Mouse (Mus musculus): ENCODE measurements around the gene Tvp23a. TPM values are rescaled to one million over a fixed set of nuclear protein-coding genes. Genes with fewer than 3 reads are reported as not detected.

The Tvp23a gene
- polyA plus RNA-seq, 1 experiment from 2014 or later, result 14.3 TPM

DNA sequence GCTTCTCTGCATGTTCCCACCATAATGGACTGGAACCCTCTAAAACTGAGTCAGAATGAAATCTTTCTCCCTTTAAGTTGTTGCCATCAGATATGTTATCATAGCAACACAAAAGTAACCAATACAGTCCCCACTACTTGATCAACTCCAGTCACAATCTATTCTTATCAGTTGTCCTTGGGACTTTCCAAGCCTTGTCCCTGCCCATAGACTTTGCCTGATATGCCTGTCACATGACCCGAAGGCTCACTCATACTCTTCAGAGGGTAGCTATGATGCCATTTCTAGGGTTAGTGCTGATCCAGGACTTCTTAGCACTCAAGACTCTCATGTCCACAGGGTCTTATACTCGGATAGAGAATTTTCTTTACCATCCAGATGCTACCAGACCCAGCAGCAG is 13.0 kb upstream of the Tvp23a start:
- Histone ChIP-seq H3K27me3 (ENCODE audit: insufficient read depth, low read length) (no peaks in the 10 kb centered on the region), H3K4me3 (ENCODE audit: low read length) (no peak overlapping the region), H3K9ac (replicated peaks; ENCODE audit: low read length) (no peak overlapping the region), H3K4me1 (ENCODE audit: insufficient read depth, low read length) (peaks cover 5% of the 10 kb centered on the region), H3K27ac (ENCODE audit: low read length) (no peak overlapping the region), H3K36me3 (ENCODE audit: insufficient read depth, low read length) (no peaks in the 10 kb centered on the region), H3K9me3 (ENCODE audit: low read length) (no peaks in the 10 kb centered on the region), H3K4me2 (replicated peaks; ENCODE audit: low read depth, low read length) (no peak overlapping the region)
- whole genome bisulfite sequencing, result 74% methylated on average over 2 of the region's 2 CpGs
- ATAC-seq (ENCODE audit: low FRiP score, low TSS enrichment), result no peak

DNA sequence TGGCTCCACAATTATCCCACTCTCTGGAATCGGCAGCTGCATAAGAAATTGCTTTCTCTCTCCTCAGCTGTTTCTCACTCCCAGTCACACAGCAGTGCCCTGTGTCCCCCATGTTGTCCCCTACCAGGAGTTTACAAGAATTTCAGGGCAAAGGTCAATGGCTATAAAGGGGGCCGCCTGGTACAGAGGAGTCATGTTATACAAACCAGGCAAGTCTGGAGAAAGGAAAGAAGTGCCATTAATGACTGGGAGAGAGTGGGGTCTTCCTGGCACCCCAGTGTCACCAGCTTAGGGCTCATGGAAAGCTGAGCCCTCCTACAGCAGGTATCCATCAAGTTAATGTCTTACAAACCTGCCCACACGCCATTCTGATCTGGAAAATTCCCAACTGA is 7.4 kb upstream of the Tvp23a start:
- no peaks in the 10 kb centered on the region for H3K36me3 ChIP-seq (ENCODE audit: insufficient read depth, low read length)
- no peaks in the 10 kb centered on the region for H3K9me3 ChIP-seq (ENCODE audit: low read length)
- no peaks in the 10 kb centered on the region for H3K27me3 ChIP-seq (ENCODE audit: insufficient read depth, low read length)
- no peak overlapping the region for H3K4me3 ChIP-seq (ENCODE audit: low read length)
- no peak overlapping the region for H3K9ac ChIP-seq (replicated peaks; ENCODE audit: low read length)
- H3K27ac ChIP-seq (ENCODE audit: low read length), result no peak overlapping the region
- H3K4me2 ChIP-seq (replicated peaks; ENCODE audit: low read depth, low read length), result no peak overlapping the region
- peaks cover 22% of the 10 kb centered on the region for H3K4me1 ChIP-seq (ENCODE audit: insufficient read depth, low read length)
- peak; percentile 57 for ATAC-seq (ENCODE audit: low FRiP score, low TSS enrichment)
- 6% methylated on average over 3 of the region's 3 CpGs for WGBS

DNA sequence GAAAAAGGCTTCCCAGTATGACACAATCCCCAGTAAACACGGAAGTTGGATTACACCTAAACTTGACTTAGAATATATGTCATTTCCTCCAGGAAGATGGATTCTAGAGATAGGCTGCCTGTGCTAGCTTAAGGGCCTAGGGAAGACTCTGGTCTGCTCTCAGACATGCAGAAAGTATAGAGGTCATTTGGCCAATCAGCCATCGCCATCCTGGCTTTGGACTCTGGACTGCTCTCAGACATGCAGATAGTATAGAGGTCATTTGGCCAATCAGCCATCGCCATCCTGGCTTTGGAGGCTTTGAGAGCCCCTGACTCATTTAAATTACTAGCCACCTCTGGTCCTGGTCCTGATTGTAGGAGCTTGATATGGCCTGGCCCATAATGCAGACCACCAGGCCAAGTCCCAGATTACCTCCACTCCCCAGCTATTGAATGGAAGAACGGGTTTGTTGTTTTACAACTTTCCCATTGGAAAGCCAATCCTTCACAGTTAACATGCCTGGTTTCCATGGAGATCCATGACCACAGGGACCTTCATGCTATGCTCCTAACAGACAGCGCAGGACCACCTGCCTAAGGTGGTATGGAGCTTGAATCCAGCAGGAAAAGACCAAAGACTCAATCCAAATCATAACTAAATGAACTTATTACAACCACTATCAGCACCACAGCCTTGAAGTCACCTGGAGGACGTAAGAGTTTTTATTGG is 6.9 kb upstream of the Tvp23a start:
- Histone ChIP-seq H3K4me2 (replicated peaks; ENCODE audit: low read depth, low read length) (no peak overlapping the region), H3K36me3 (ENCODE audit: insufficient read depth, low read length) (no peaks in the 10 kb centered on the region), H3K9ac (replicated peaks; ENCODE audit: low read length) (no peak overlapping the region), H3K4me1 (ENCODE audit: insufficient read depth, low read length) (peaks cover 22% of the 10 kb centered on the region), H3K27ac (ENCODE audit: low read length) (no peak overlapping the region), H3K9me3 (ENCODE audit: low read length) (no peaks in the 10 kb centered on the region), H3K27me3 (ENCODE audit: insufficient read depth, low read length) (no peaks in the 10 kb centered on the region), H3K4me3 (ENCODE audit: low read length) (no peak overlapping the region)
- 50% methylated on average over 6 of the region's 6 CpGs for WGBS
- no peak for ATAC-seq (ENCODE audit: low FRiP score, low TSS enrichment)

DNA sequence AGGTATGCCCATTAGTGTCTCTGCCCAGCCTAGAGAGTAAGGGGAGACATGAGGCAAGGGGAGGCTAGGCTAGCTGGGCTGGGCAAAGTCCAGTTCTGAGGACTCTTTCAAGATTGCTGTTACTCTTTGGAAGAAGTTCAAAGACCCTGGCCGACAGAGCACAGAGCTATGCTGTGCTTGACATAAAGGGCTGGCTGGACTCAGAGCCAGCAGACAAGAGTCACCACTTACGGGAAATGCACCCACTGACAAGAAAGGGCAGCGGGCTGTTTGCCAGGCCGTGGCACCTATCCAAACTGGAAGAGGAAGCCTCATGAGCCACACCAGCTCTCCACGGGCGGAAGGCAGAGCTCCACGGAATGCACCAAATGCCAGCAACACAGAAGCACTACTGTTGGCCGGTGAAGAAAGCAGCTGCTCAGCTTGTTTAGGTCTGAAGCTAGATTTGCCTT is 5.3 kb upstream of the Tvp23a start:
- no peak overlapping the region for H3K4me2 ChIP-seq (replicated peaks; ENCODE audit: low read depth, low read length)
- WGBS, result 68% methylated on average over 8 of the region's 8 CpGs

DNA sequence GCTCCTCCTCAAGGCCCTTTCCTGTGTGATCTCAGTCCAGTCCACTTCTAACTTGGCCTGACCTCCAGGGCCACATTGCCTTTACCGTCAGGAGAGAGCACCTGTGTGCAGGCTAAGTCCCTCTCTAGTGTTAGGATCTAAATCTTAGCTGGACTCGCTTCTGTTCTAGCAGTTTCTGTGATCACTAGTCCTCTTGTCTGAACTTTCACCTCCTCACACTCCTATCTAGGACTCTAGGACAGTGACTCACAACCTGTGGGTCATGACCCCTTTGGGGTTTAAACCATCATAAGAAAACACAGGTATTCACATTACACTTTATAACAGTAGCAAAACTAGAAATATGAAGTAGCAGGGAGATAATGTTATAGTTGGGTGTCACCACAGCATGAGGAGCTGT is 4.7 kb upstream of the Tvp23a start:
- WGBS, result 58% methylated on average over 2 of the region's 2 CpGs
- H3K4me3 ChIP-seq (ENCODE audit: low read length), result no peak overlapping the region
- H3K4me2 ChIP-seq (replicated peaks; ENCODE audit: low read depth, low read length), result no peak overlapping the region
- no peak for ATAC-seq (ENCODE audit: low FRiP score, low TSS enrichment)
- H3K4me1 ChIP-seq (ENCODE audit: insufficient read depth, low read length), result peaks cover 30% of the 10 kb centered on the region
- H3K27ac ChIP-seq (ENCODE audit: low read length), result no peak overlapping the region
- no peaks in the 10 kb centered on the region for H3K9me3 ChIP-seq (ENCODE audit: low read length)
- no peak overlapping the region for H3K9ac ChIP-seq (replicated peaks; ENCODE audit: low read length)
- H3K27me3 ChIP-seq (ENCODE audit: insufficient read depth, low read length), result no peaks in the 10 kb centered on the region
- no peaks in the 10 kb centered on the region for H3K36me3 ChIP-seq (ENCODE audit: insufficient read depth, low read length)

More for the DNA sequence above, 5.3 kb upstream of the Tvp23a start:
- H3K4me3 ChIP-seq (ENCODE audit: low read length), result no peak overlapping the region
- H3K9ac ChIP-seq (replicated peaks; ENCODE audit: low read length), result no peak overlapping the region
- no peaks in the 10 kb centered on the region for H3K9me3 ChIP-seq (ENCODE audit: low read length)
- peaks cover 28% of the 10 kb centered on the region for H3K4me1 ChIP-seq (ENCODE audit: insufficient read depth, low read length)
- H3K27ac ChIP-seq (ENCODE audit: low read length), result 0 out of 2 replicates have a peak overlapping the region, but pooled peaks have one; percentile 4
- no peaks in the 10 kb centered on the region for H3K27me3 ChIP-seq (ENCODE audit: insufficient read depth, low read length)
- peak; percentile 28; the same call in 1 of the 2 replicates for ATAC-seq (ENCODE audit: low FRiP score, low TSS enrichment)
- no peaks in the 10 kb centered on the region for H3K36me3 ChIP-seq (ENCODE audit: insufficient read depth, low read length)

DNA sequence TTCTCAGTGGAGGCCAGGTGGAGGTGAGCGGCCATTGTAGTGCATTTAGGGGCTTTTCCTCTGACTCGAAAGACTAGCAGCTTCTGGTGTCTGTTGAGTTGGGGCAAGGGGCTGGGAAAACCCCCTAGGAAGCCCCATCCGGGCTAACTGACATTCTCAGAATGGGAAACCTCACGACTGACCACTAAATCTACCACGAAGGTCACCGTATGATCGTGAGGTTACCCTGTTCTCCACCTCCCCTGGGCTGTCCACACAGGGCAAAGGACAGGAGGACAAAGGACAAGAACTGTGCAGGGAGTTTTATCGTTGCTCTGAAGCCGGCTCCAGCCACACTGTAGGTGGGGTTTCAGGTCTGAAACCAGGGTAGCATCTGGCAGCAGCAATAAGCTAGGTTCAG is 1.8 kb upstream of the Tvp23a start:
- Histone ChIP-seq H3K27me3 (ENCODE audit: insufficient read depth, low read length) (no peaks in the 10 kb centered on the region), H3K4me1 (ENCODE audit: insufficient read depth, low read length) (peaks cover 20% of the 10 kb centered on the region), H3K4me3 (ENCODE audit: low read length) (no peak overlapping the region), H3K4me2 (replicated peaks; ENCODE audit: low read depth, low read length) (no peak overlapping the region), H3K9ac (replicated peaks; ENCODE audit: low read length) (no peak overlapping the region), H3K27ac (ENCODE audit: low read length) (no peak overlapping the region), H3K36me3 (ENCODE audit: insufficient read depth, low read length) (no peaks in the 10 kb centered on the region), H3K9me3 (ENCODE audit: low read length) (no peaks in the 10 kb centered on the region)
- 75% methylated on average over 9 of the region's 9 CpGs for WGBS
- ATAC-seq (ENCODE audit: low FRiP score, low TSS enrichment), result no peak

DNA sequence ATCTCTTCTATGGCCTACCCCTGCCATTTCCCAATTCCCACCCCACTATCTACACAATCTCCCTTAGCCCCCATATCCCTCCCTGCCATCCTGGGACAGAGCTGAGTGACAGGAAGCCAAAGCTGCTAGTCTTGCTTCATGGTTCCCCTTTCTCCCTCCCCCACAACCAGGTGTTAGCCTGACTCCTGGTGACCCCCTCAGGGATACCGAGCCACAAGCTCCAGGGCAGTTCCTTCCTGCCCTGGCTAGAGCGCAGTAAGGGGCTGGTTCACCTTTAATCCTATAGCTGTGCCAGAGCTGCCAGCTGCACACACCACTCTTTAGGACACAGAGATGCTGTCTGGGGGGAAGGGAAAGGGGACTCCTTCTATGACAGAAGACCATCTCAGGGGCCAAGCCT is 619 bp upstream of the Tvp23a start:
- WGBS, result 48% methylated on average over 2 of the region's 2 CpGs
- H3K9ac ChIP-seq (replicated peaks; ENCODE audit: low read length), result peak overlapping the region; percentile 52
- H3K27ac ChIP-seq (ENCODE audit: low read length), result no peak overlapping the region
- H3K9me3 ChIP-seq (ENCODE audit: low read length), result no peaks in the 10 kb centered on the region
- ATAC-seq (ENCODE audit: low FRiP score, low TSS enrichment), result 0 out of 2 replicates have a peak, but pooled peaks have one; percentile 20
- no peaks in the 10 kb centered on the region for H3K36me3 ChIP-seq (ENCODE audit: insufficient read depth, low read length)
- peaks cover 16% of the 10 kb centered on the region for H3K4me1 ChIP-seq (ENCODE audit: insufficient read depth, low read length)
- H3K27me3 ChIP-seq (ENCODE audit: insufficient read depth, low read length), result no peaks in the 10 kb centered on the region
- H3K4me2 ChIP-seq (replicated peaks; ENCODE audit: low read depth, low read length), result peak overlapping the region; percentile 71
- peak overlapping the region; percentile 53 for H3K4me3 ChIP-seq (ENCODE audit: low read length)

DNA sequence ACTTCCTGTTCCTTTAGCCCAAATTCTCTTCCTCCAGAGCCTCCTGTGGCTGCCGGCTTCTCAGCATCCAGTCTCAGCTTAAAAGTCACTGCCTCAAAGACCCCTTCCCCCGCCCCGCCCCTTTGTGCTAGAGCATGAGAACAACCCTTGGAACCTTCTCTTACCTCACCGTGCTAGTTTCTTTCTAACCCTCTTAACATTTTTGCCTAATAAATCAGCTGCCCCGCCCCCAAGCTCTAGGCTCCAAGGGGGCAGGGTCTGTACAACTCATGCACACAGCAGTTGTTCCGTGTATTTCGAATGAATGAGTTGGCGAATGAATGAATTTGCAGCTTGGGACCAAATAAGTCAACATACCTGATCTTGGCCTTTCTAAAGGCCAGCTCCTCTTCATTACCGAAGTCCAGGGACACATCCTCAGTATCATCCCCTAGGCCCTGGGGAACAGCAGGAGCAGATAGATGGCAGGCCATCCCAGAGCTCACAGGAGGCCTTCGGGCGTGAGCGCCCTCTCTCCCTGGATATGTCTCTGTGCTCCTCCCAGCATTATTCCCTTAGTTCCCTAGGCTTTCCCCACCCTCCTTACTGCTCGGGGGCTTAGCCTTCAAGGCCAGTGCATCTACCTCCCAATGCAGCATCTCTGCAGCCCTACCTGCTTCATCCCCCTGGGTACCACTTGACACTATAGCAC is 444 bp downstream of the Tvp23a start:
- Histone ChIP-seq H3K4me1 (ENCODE audit: insufficient read depth, low read length) (peaks cover 16% of the 10 kb centered on the region), H3K9me3 (ENCODE audit: low read length) (no peaks in the 10 kb centered on the region), H3K27ac (ENCODE audit: low read length) (peak overlapping the region; percentile 54; the same call in 1 of the 2 replicates), H3K9ac (replicated peaks; ENCODE audit: low read length) (peak overlapping the region; percentile 52), H3K27me3 (ENCODE audit: insufficient read depth, low read length) (no peaks in the 10 kb centered on the region), H3K36me3 (ENCODE audit: insufficient read depth, low read length) (no peaks in the 10 kb centered on the region), H3K4me2 (replicated peaks; ENCODE audit: low read depth, low read length) (peak overlapping the region; percentile 71), H3K4me3 (ENCODE audit: low read length) (peak overlapping the region; percentile 53)
- peak; percentile 69 for ATAC-seq (ENCODE audit: low FRiP score, low TSS enrichment)
- WGBS, result 15% methylated on average over 13 of the region's 13 CpGs

DNA sequence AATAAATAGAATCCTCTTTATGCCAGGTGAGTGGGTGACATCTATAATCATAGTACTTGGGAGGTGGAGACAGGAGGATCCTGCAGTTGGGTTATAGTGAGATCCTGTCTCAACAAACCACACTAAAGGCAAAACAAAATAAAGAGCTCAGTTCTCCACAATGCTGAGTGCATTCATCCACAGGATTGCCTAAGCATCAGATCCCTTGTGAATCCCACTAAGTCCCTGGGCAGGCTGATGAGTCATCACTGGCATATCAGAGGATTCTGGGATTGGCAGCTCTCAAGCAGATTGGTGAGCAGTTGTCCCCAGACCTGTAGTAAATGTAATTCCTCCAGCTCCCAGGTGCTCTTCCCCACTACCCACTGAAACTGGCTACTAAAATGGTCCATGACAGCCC is 3.4 kb downstream of the Tvp23a start:
- Histone ChIP-seq H3K4me2 (replicated peaks; ENCODE audit: low read depth, low read length) (no peak overlapping the region), H3K4me1 (ENCODE audit: insufficient read depth, low read length) (peaks cover 16% of the 10 kb centered on the region), H3K9me3 (ENCODE audit: low read length) (no peaks in the 10 kb centered on the region), H3K27ac (ENCODE audit: low read length) (no peak overlapping the region), H3K9ac (replicated peaks; ENCODE audit: low read length) (no peak overlapping the region), H3K36me3 (ENCODE audit: insufficient read depth, low read length) (no peaks in the 10 kb centered on the region), H3K27me3 (ENCODE audit: insufficient read depth, low read length) (no peaks in the 10 kb centered on the region), H3K4me3 (ENCODE audit: low read length) (no peak overlapping the region)
- no peak for ATAC-seq (ENCODE audit: low FRiP score, low TSS enrichment)

DNA sequence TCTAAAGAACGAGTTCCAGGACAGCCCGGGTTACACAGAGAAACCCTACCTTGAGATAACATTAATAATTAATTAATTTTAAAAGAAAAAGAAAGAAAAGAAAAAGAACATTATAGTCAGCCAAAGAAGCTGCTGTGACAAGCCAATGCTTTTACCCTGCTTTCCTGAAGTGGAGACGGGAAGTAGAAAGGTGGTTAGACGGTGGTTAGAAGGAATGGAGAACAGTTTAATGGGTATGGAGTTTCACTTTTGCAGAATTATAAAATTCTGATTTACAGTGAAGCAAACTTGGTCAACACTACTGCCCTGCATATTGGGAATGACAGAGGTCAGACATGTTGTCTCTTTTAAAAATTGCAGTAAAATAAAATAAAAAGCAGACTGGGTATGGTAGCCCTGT is 5.4 kb downstream of the Tvp23a start:
- H3K36me3 ChIP-seq (ENCODE audit: insufficient read depth, low read length), result no peaks in the 10 kb centered on the region
- no peak overlapping the region for H3K9ac ChIP-seq (replicated peaks; ENCODE audit: low read length)
- H3K27me3 ChIP-seq (ENCODE audit: insufficient read depth, low read length), result no peaks in the 10 kb centered on the region
- H3K9me3 ChIP-seq (ENCODE audit: low read length), result no peaks in the 10 kb centered on the region
- ATAC-seq (ENCODE audit: low FRiP score, low TSS enrichment), result no peak
- H3K4me3 ChIP-seq (ENCODE audit: low read length), result no peak overlapping the region
- peaks cover 6% of the 10 kb centered on the region for H3K4me1 ChIP-seq (ENCODE audit: insufficient read depth, low read length)
- no peak overlapping the region for H3K27ac ChIP-seq (ENCODE audit: low read length)
- no peak overlapping the region for H3K4me2 ChIP-seq (replicated peaks; ENCODE audit: low read depth, low read length)
- WGBS, result 89% methylated on average over 4 of the region's 4 CpGs

Data from kidney, embryonic 16.5 days (tissue).